Mouse (Mus musculus): ENCODE results near the gene S100z.

S100z gene

GRCm38 (mm10) chr13:95449730-95450129 is 28.8 kb downstream of the S100z start:
- DNase-seq (ENCODE audit: low read depth, low spot score), result peak; percentile 20

GRCm38 (mm10) chr13:95444824-95445223 is 33.7 kb downstream of the S100z start, which contains the start of gene Crhbp:
TSS of gene Crhbp (minus strand) at chr13:95444924.
- no peak for DNase-seq (ENCODE audit: low read depth, low spot score)

- DNase-seq (ENCODE audit: low read depth, low spot score), result no peak
Measured at GRCm38 (mm10) chr13:95444291-95444690, 34.2 kb downstream of the S100z start.

- no peak for DNase-seq (ENCODE audit: low read depth, low spot score)
Measured at GRCm38 (mm10) chr13:95443376-95444233, 34.9 kb downstream of the S100z start.

GRCm38 (mm10) chr13:95442901-95443300 is 35.6 kb downstream of the S100z start:
- DNase-seq (ENCODE audit: low read depth, low spot score), result no peak

- DNase-seq (ENCODE audit: low read depth, low spot score), result no peak
Measured at GRCm38 (mm10) chr13:95439569-95439968, 39.0 kb downstream of the S100z start.

- DNase-seq (ENCODE audit: low read depth, low spot score), result no peak
Measured at GRCm38 (mm10) chr13:95431760-95432159, 46.8 kb downstream of the S100z start.

GRCm38 (mm10) chr13:95427499-95427898 is 51.0 kb downstream of the S100z start:
- no peak for DNase-seq (ENCODE audit: low read depth, low spot score)

All from CD4-positive, CD25-positive, alpha-beta regulatory T cell, adult 2 months (primary cell).